Mouse (Mus musculus): ENCODE data around the gene Sh3kbp1. TPM values are rescaled to one million over a fixed set of nuclear protein-coding genes. Genes with fewer than 3 reads are reported as not detected.

The Sh3kbp1 gene
- total and polyA plus RNA-seq, 3 experiments = 45.4 to 85.8 (median 48.2) TPM

DNA sequence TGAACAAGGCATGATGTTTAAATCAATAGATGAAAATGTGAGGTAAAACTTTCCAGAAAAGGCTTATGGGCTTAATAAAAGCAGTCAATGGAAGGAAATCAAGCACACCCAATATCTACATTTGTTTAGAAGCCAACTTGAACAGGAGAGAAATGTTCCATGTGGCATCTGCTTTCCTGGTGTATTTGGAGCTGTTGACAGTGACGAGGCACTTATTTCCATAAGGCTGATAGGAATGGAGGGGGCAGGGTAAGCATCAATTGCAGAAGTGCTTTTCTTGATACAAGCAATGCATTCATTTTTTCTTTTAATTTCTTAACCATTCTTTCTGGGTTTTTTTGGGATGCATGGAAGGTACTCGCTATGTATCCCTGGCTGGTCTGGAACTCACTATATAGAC is 106.9 kb downstream of the Sh3kbp1 start:
- dilution Hi-C loops (cut with MboI; ENCODE audit: extremely low pct_ligation_motif_present, extremely low pct_unique_long_range_greater_than_20kb, low sequenced_read_pairs) = no loop called here
- H3K9ac ChIP-seq (ENCODE audit: insufficient read depth, low read depth) = no peak overlapping the region
- DNase-seq (ENCODE audit: extremely low read depth) = no peak

DNA sequence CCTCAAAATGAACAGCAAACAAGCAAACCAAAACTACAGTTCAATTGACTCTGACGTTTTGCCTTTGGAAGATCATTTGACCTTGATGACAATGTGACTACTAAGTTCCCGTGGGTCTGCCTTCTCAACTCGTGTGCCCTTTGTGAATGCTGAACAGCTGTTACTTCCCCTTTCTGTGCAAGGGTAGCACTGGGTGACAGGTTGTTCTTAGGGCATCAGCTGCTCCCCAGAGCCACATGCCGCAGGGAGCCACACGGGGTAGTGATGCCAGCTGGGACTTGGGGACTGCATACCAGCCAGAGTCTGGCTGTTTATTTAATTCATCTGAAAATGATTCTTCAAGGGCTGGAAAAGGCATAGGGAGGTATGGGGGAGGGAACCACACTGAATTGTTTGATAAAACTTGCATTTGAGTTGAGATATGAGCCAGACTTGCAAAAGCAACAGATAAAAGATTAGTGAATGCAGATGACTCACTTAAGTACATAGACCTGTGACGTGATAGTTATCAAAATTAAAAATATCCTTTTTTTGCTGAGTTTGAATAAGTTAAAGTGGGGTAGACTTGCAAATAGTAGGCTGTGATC is 108.5 kb downstream of the Sh3kbp1 start:
- in situ Hi-C loops (cut with MboI; ENCODE audit: low pct_ligation_motif_present, low pct_unique_long_range_greater_than_20kb, low sequenced_read_pairs) = no loop called here
- Histone ChIP-seq H3K9me3 (replicated peaks; ENCODE audit: low read length) (no peaks in the 10 kb centered on the region), H3K27me3 (replicated peaks) (no peaks in the 10 kb centered on the region), H3K4me2 (ENCODE audit: insufficient read depth, low read depth, poor library complexity, severe bottlenecking) (no peak overlapping the region), H3K4me1 (ENCODE audit: control insufficient read depth in 1 of 2, insufficient read depth in 2 of 2) (peaks cover 13 to 71% of the 10 kb centered on the region in 2 experiments), H3K79me2 (replicated peaks; ENCODE audit: control insufficient read depth, extremely low read depth, insufficient read depth, poor library complexity, severe bottlenecking) (peaks cover 43% of the 10 kb centered on the region), H3K9ac (ENCODE audit: insufficient read depth, low read depth) (no peak overlapping the region), H3K27ac (ENCODE audit: insufficient read depth, low read depth) (no peak overlapping the region), H3K36me3 (replicated peaks in 1 of 2; ENCODE audit: control insufficient read depth in 1 of 2, insufficient read depth in 1 of 2, low read length in 1 of 2) (no peaks in the 10 kb centered on the region), H3K4me3 (replicated peaks in 1 of 3; ENCODE audit: low read depth in 2 of 3, low read length in 2 of 3, poor library complexity in 1 of 3) (no peak overlapping the region)
- dilution Hi-C loops (cut with MboI; ENCODE audit: extremely low pct_ligation_motif_present, extremely low pct_unique_long_range_greater_than_20kb, low sequenced_read_pairs) = no loop called here
- no peak for TF ChIP-seq IRF4 (IDR thresholded peaks at IDR 0.05; ENCODE audit: low read depth, low read length)
- TF ChIP-seq TBP (conservative IDR thresholded peaks at IDR 0.05; ENCODE audit: low read depth, low read length) = no peak
- no peak for TF ChIP-seq ZC3H11A (IDR thresholded peaks at IDR 0.05; ENCODE audit: low read depth, low read length)
- TF ChIP-seq TCF12 (IDR thresholded peaks at IDR 0.05; ENCODE audit: low read depth, low read length) = no peak
- peak; percentile 63; the same call in 1 of the 2 replicates for TF ChIP-seq MXI1 (IDR thresholded peaks at IDR 0.05; ENCODE audit: low read depth, low read length)
- no peak for TF ChIP-seq JUND (conservative IDR thresholded peaks at IDR 0.05; ENCODE audit: low read depth, low read length)
- no peak for TF ChIP-seq ZNF384 (IDR thresholded peaks at IDR 0.05; ENCODE audit: low read depth, low read length)
- TF ChIP-seq MEF2A (IDR thresholded peaks at IDR 0.05; ENCODE audit: borderline replicate concordance, low read depth, low read length) = no peak
- peak; percentile 82 for TF ChIP-seq SIN3A (IDR thresholded peaks at IDR 0.05; ENCODE audit: low read length)
- no peak for TF ChIP-seq NELFE (IDR thresholded peaks at IDR 0.05; ENCODE audit: low read depth, low read length)
- TF ChIP-seq GABPA (IDR thresholded peaks at IDR 0.05; ENCODE audit: insufficient replicate concordance, low read depth, low read length) = no peak
- TF ChIP-seq EP300 (IDR thresholded peaks at IDR 0.05; ENCODE audit: low read length) = 0 out of 2 replicates have a peak, but pooled peaks have one; percentile 19
- peak; percentile 64; the same call in 1 of the 2 replicates for TF ChIP-seq MYC (IDR thresholded peaks at IDR 0.05; ENCODE audit: low read depth, low read length)
- TF ChIP-seq BHLHE40 (IDR thresholded peaks at IDR 0.05; ENCODE audit: low read depth, low read length) = peak; percentile 82
- TF ChIP-seq ETS1 (conservative IDR thresholded peaks at IDR 0.05; ENCODE audit: low read depth, low read length) = peak; percentile 88
- DNase-seq (ENCODE audit: extremely low read depth) = peak; percentile 74

More for the DNA sequence above, 106.9 kb downstream of the Sh3kbp1 start:
- in situ Hi-C loops (cut with MboI; ENCODE audit: low pct_ligation_motif_present, low pct_unique_long_range_greater_than_20kb, low sequenced_read_pairs) = no loop called here
- H3K9me3 ChIP-seq (replicated peaks; ENCODE audit: low read length) = no peaks in the 10 kb centered on the region
- no peaks in the 10 kb centered on the region for H3K36me3 ChIP-seq (replicated peaks in 1 of 2; ENCODE audit: control insufficient read depth in 1 of 2, insufficient read depth in 1 of 2, low read length in 1 of 2)
- no peak for TF ChIP-seq HCFC1 (IDR thresholded peaks at IDR 0.05; ENCODE audit: low read depth, low read length)
- no peak for TF ChIP-seq RCOR1 (conservative IDR thresholded peaks at IDR 0.05; ENCODE audit: low read depth, low read length)
- TF ChIP-seq SIN3A (IDR thresholded peaks at IDR 0.05; ENCODE audit: low read length) = no peak
- no peak for TF ChIP-seq E2F4 (IDR thresholded peaks at IDR 0.05; ENCODE audit: insufficient replicate concordance, low read depth, low read length)
- no peak overlapping the region for H3K4me3 ChIP-seq (replicated peaks in 1 of 3; ENCODE audit: low read depth in 2 of 3, low read length in 2 of 3, poor library complexity in 1 of 3)
- H3K4me1 ChIP-seq (ENCODE audit: control insufficient read depth in 1 of 2, insufficient read depth in 2 of 2) = peaks cover 8 to 65% of the 10 kb centered on the region in 2 experiments
- no peak overlapping the region for H3K27ac ChIP-seq (ENCODE audit: insufficient read depth, low read depth)
- H3K79me2 ChIP-seq (replicated peaks; ENCODE audit: control insufficient read depth, extremely low read depth, insufficient read depth, poor library complexity, severe bottlenecking) = peaks cover 31% of the 10 kb centered on the region
- no peaks in the 10 kb centered on the region for H3K27me3 ChIP-seq (replicated peaks)
- no peak overlapping the region for H3K4me2 ChIP-seq (ENCODE audit: insufficient read depth, low read depth, poor library complexity, severe bottlenecking)
